Mouse (Mus musculus) neural tube, embryonic 14.5 days (tissue): ENCODE measurements at regions not wholly inside any gene's neighbourhood (a gene's known extent, or its start where the extent isn't known, plus 50 kb on each side); places are given as distances from the start of the nearest gene placed in this dataset.

ENCODE experiments used
- ATAC-seq: fragments of 200-750 bp; cut with Nextera tagmentation; 2 replicates; pipeline ENCODE4 v1.8.0; 2017; ENCODE audit warnings: low read depth, mild to moderate bottlenecking, moderate TSS enrichment, moderate library complexity
- H3K27ac ChIP-seq: fragments of 300-500 bp; sonication (generic); 2 replicates; pipeline ENCODE4 v1.5.1; 2014; ENCODE audit warnings: low read depth, mild to moderate bottlenecking, control low read depth, low read length, moderate library complexity, mixed read lengths
- H3K27me3 ChIP-seq: fragments of 300-500 bp; sonication (generic); 2 replicates; pipeline ENCODE4 v1.6.1; 2014; ENCODE audit warnings: low read length; ENCODE audit not compliant: control insufficient read depth, insufficient read depth
- H3K36me3 ChIP-seq: fragments of 300-500 bp; sonication (generic); 2 replicates; pipeline ENCODE4 v1.6.1; 2014; ENCODE audit warnings: low read length, mixed read lengths; ENCODE audit not compliant: control insufficient read depth, insufficient read depth
- H3K4me1 ChIP-seq: fragments of 300-500 bp; sonication (generic); 2 replicates; pipeline ENCODE4 v1.6.1; 2014; ENCODE audit warnings: low read length; ENCODE audit not compliant: control insufficient read depth, insufficient read depth
- H3K4me2 ChIP-seq: fragments of 300-500 bp; sonication (generic); 2 replicates; pipeline ENCODE4 v1.6.1; 2014; ENCODE audit warnings: mild to moderate bottlenecking, low read depth, low read length, control low read depth
- H3K4me3 ChIP-seq: fragments of 300-500 bp; sonication (generic); 2 replicates; pipeline ENCODE4 v1.5.1; 2014; ENCODE audit warnings: low read depth, low read length, control low read depth, mixed read lengths
- H3K9ac ChIP-seq: fragments of 300-500 bp; sonication (generic); replicated peaks from 2 replicates; pipeline ENCODE4 v1.6.1; 2014; ENCODE audit warnings: low read depth, mild to moderate bottlenecking, control low read depth, low read length, mixed read lengths
- H3K9me3 ChIP-seq: fragments of 300-500 bp; sonication (generic); 2 replicates; pipeline ENCODE4 v1.6.1; 2016; ENCODE audit warnings: low read length; ENCODE audit not compliant: control insufficient read depth
- WGBS: fragments of 180-500 bp; shearing (Covaris S2); extraction: QIAGEN DNeasy Blood & Tissue Kit; methylation state at CpG from one replicate; pipeline ENCODE4 v1.1.7; 2014; 5-methylcytosine and 5-hydroxymethylcytosine counted together

GRCm38 (mm10) chr5:17247732-17248606 is 125.0 kb upstream of the Speer4f2 start:
- Histone ChIP-seq H3K4me2 (no peak overlapping the region), H3K27ac (no peak overlapping the region), H3K4me1 (no peaks in the 10 kb centered on the region), H3K9me3 (no peaks in the 10 kb centered on the region), H3K36me3 (no peaks in the 10 kb centered on the region), H3K4me3 (no peak overlapping the region), H3K9ac (no peak overlapping the region), H3K27me3 (no peaks in the 10 kb centered on the region)
- 83% methylated on average over 5 of the region's 5 CpGs for WGBS
- no peak for ATAC-seq

- WGBS: 68% methylated on average over 2 of the region's 2 CpGs
- H3K36me3 ChIP-seq: no peaks in the 10 kb centered on the region
These were observed 112.2 kb upstream of the Speer4f2 start for GRCm38 (mm10) chr5:17260541-17261325.

GRCm38 (mm10) chr5:17262126-17262525 is 110.9 kb upstream of the Speer4f2 start:
- H3K9ac ChIP-seq: no peak overlapping the region
- H3K9me3 ChIP-seq: no peaks in the 10 kb centered on the region
- no peak overlapping the region for H3K4me3 ChIP-seq
- 88% methylated on average over 1 of the region's 1 CpGs for WGBS
- no peaks in the 10 kb centered on the region for H3K36me3 ChIP-seq
- ATAC-seq: no peak
- no peaks in the 10 kb centered on the region for H3K4me1 ChIP-seq
- no peaks in the 10 kb centered on the region for H3K27me3 ChIP-seq
- H3K27ac ChIP-seq: no peak overlapping the region
- no peak overlapping the region for H3K4me2 ChIP-seq

More at GRCm38 (mm10) chr5:17260541-17261325, 112.2 kb upstream of the Speer4f2 start:
- Histone ChIP-seq H3K27me3 (no peaks in the 10 kb centered on the region), H3K9ac (no peak overlapping the region), H3K4me1 (no peaks in the 10 kb centered on the region), H3K27ac (no peak overlapping the region), H3K4me3 (no peak overlapping the region), H3K4me2 (no peak overlapping the region), H3K9me3 (no peaks in the 10 kb centered on the region)
- ATAC-seq: no peak

- 88% methylated on average over 2 of the region's 2 CpGs for WGBS
- H3K4me2 ChIP-seq: no peak overlapping the region
- no peak overlapping the region for H3K4me3 ChIP-seq
- no peaks in the 10 kb centered on the region for H3K27me3 ChIP-seq
- no peak overlapping the region for H3K27ac ChIP-seq
- H3K9ac ChIP-seq: no peak overlapping the region
- no peaks in the 10 kb centered on the region for H3K9me3 ChIP-seq
- ATAC-seq: no peak
- no peaks in the 10 kb centered on the region for H3K4me1 ChIP-seq
- no peaks in the 10 kb centered on the region for H3K36me3 ChIP-seq
These were observed 101.8 kb upstream of the Speer4f2 start for GRCm38 (mm10) chr5:17271153-17271552.

GRCm38 (mm10) chr5:17271722-17272479 is 101.1 kb upstream of the Speer4f2 start:
- no peak overlapping the region for H3K4me2 ChIP-seq
- no peak overlapping the region for H3K9ac ChIP-seq
- no peak for ATAC-seq
- no peaks in the 10 kb centered on the region for H3K27me3 ChIP-seq
- no peak overlapping the region for H3K27ac ChIP-seq
- 80% methylated on average over 3 of the region's 3 CpGs for WGBS
- H3K9me3 ChIP-seq: no peaks in the 10 kb centered on the region
- no peaks in the 10 kb centered on the region for H3K4me1 ChIP-seq
- H3K36me3 ChIP-seq: no peaks in the 10 kb centered on the region
- no peak overlapping the region for H3K4me3 ChIP-seq

- ATAC-seq: no peak
- Histone ChIP-seq H3K4me1 (no peaks in the 10 kb centered on the region), H3K4me3 (no peak overlapping the region), H3K9ac (no peak overlapping the region), H3K4me2 (no peak overlapping the region), H3K27ac (no peak overlapping the region), H3K9me3 (no peaks in the 10 kb centered on the region), H3K36me3 (no peaks in the 10 kb centered on the region), H3K27me3 (no peaks in the 10 kb centered on the region)
- 95% methylated on average over 2 of the region's 2 CpGs for WGBS
These were observed 97.6 kb upstream of the Speer4f2 start for GRCm38 (mm10) chr5:17275346-17275745.

GRCm38 (mm10) chr5:17276782-17277578 is 96.0 kb upstream of the Speer4f2 start:
- no peak overlapping the region for H3K27ac ChIP-seq
- H3K36me3 ChIP-seq: no peaks in the 10 kb centered on the region
- ATAC-seq: no peak
- H3K4me2 ChIP-seq: no peak overlapping the region
- H3K9me3 ChIP-seq: no peaks in the 10 kb centered on the region
- no peak overlapping the region for H3K4me3 ChIP-seq
- H3K4me1 ChIP-seq: no peaks in the 10 kb centered on the region
- H3K9ac ChIP-seq: no peak overlapping the region
- WGBS: 86% methylated on average over 3 of the region's 3 CpGs
- H3K27me3 ChIP-seq: no peaks in the 10 kb centered on the region

- Histone ChIP-seq H3K9me3 (no peaks in the 10 kb centered on the region), H3K4me1 (no peaks in the 10 kb centered on the region), H3K4me2 (no peak overlapping the region), H3K4me3 (no peak overlapping the region), H3K36me3 (no peaks in the 10 kb centered on the region), H3K27ac (no peak overlapping the region), H3K27me3 (no peaks in the 10 kb centered on the region), H3K9ac (no peak overlapping the region)
- 89% methylated on average over 4 of the region's 4 CpGs for WGBS
- ATAC-seq: no peak
These were observed 92.8 kb upstream of the Speer4f2 start for GRCm38 (mm10) chr5:17280203-17280602.
